Mouse (Mus musculus) testis, postnatal 14 days (tissue): Measurements from ENCODE around the gene Ctsl.

Source experiments
- DNase-seq: peaks from one replicate; pipeline ENCODE4 v3.0.0; 2021; ENCODE audit warnings: low spot score

The Ctsl gene

GRCm38 (mm10) chr13:64373695-64374094 is 3.0 kb upstream of the Ctsl start:
- no peak for DNase-seq

GRCm38 (mm10) chr13:64369805-64370172 is 901 bp downstream of the Ctsl start:
- DNase-seq, result no peak

GRCm38 (mm10) chr13:64368596-64368995 is 2.1 kb downstream of the Ctsl start:
- DNase-seq, result no peak

GRCm38 (mm10) chr13:64367615-64368014 is 3.1 kb downstream of the Ctsl start:
- no peak for DNase-seq

GRCm38 (mm10) chr13:64365326-64365725 is 5.4 kb downstream of the Ctsl start:
- DNase-seq, result no peak

- no peak for DNase-seq
These were observed 6.4 kb downstream of the Ctsl start for GRCm38 (mm10) chr13:64364258-64364657.

- DNase-seq, result no peak
These were observed 8.6 kb downstream of the Ctsl start for GRCm38 (mm10) chr13:64362139-64362538.

GRCm38 (mm10) chr13:64361020-64361419 is 9.7 kb downstream of the Ctsl start:
- no peak for DNase-seq

- DNase-seq, result no peak
These were observed 11.0 kb downstream of the Ctsl start for GRCm38 (mm10) chr13:64359702-64360101.

- DNase-seq, result no peak
These were observed 12.2 kb downstream of the Ctsl start for GRCm38 (mm10) chr13:64358476-64358875.

GRCm38 (mm10) chr13:64357389-64357788 is 13.3 kb downstream of the Ctsl start:
- no peak for DNase-seq

- no peak for DNase-seq
These were observed 21.2 kb downstream of the Ctsl start for GRCm38 (mm10) chr13:64349474-64349873.

GRCm38 (mm10) chr13:64344082-64344501 is 26.6 kb downstream of the Ctsl start:
- DNase-seq, result no peak

- no peak for DNase-seq
These were observed 27.1 kb downstream of the Ctsl start for GRCm38 (mm10) chr13:64343598-64343997.

GRCm38 (mm10) chr13:64335546-64336132 is 35.1 kb downstream of the Ctsl start:
- DNase-seq, result no peak

GRCm38 (mm10) chr13:64333102-64333501 is 37.6 kb downstream of the Ctsl start:
- DNase-seq, result no peak

- DNase-seq, result no peak
These were observed 38.4 kb downstream of the Ctsl start for GRCm38 (mm10) chr13:64332321-64332720.

GRCm38 (mm10) chr13:64322561-64323281 is 48.0 kb downstream of the Ctsl start:
- DNase-seq, result no peak

- DNase-seq, result no peak
These were observed 50.4 kb downstream of the Ctsl start for GRCm38 (mm10) chr13:64320334-64320733.

GRCm38 (mm10) chr13:64319782-64320181 is 50.9 kb downstream of the Ctsl start:
- DNase-seq, result no peak

GRCm38 (mm10) chr13:64318355-64318754 is 52.3 kb downstream of the Ctsl start:
- peak; percentile 30 for DNase-seq

GRCm38 (mm10) chr13:64315483-64316050 is 55.1 kb downstream of the Ctsl start:
- no peak for DNase-seq

- DNase-seq, result no peak
These were observed 56.6 kb downstream of the Ctsl start for GRCm38 (mm10) chr13:64314041-64314440.

- DNase-seq, result peak; percentile 19
These were observed 57.8 kb downstream of the Ctsl start for GRCm38 (mm10) chr13:64312916-64313289.
